Mouse (Mus musculus) c-Kit-positive CD71-positive TER-119-negative erythroid progenitor cells, embryonic 14.5 days (primary cell): ENCODE measurements around the gene Riiad1.
A peak's percentile ranks its signal among the peaks of the same experiment; 100 is the strongest.

Experiments used
- DNase-seq: peaks from one replicate; pipeline ENCODE4 v3.0.0-alpha.2; 2013; ENCODE audit warnings: low read depth

The Riiad1 gene

DNA sequence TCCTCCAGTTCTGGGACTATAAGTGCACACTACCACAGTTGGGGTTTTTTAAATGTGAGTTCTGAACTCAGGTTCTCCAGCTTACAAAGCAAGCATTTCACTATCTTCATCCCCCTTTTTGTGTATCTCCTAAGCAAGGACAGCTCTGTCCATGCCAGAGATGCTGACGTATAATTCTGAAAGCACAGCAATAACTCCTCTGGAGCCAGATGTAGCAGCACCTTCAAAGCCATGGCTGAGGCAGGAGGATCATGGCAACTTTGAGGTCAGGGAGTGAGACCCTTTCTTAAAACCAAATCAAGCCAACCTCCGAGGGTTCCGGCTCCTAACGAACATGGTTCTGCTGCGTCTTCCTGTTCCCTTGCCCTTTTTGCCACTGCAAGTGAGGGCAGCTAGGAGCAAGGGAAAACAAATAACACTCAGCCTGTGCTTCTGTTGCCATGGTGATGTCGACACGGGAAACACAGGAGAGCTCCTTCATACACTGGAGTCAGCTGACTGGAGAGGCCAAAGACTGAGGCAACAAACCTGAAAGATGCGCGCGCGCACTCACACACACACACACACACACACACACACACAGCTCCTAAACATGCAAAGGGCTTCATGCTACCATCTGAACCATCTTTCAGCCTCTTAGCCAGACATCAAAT is 16.1 kb downstream of the Riiad1 start:
- no peak for DNase-seq

DNA sequence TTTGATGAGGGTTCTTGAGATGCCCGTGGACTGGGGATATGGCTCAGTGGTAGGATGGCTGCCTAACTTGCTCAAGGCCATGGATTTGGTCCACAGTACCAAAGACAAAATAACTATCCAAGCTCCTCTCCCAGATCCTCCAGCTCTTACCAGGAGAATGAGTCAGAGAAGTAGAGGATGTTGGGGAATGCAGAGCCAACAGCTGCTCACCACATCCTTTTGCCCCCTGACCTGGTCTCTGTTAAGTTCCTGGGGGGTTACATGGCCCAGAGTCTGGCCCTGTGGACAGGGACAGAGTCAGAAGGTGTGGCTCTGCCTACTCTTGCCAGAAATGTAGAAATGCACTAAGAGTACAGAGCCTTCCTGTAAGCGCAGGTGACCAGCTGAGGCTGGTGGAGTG is 20.3 kb downstream of the Riiad1 start:
- DNase-seq = no peak

DNA sequence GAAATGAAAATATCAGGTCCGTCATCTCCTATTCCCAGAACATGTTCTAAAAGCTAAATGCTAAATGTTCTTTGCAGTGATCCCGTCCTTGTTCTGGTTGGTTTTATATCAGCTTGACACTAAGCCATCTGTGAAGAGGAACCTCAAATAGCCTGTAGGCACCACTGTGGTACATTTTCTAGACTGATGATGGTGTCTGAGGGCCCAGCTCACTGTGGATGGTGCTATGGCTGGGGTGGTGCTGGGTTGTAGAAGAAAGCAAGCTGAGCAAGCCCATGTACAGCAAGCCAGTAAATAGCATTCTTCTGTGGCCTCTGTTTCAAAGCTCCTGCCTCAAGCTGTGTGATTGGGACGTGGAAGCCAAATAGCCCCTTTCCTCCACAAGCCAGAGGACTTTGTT is 23.1 kb downstream of the Riiad1 start:
- no peak for DNase-seq

DNA sequence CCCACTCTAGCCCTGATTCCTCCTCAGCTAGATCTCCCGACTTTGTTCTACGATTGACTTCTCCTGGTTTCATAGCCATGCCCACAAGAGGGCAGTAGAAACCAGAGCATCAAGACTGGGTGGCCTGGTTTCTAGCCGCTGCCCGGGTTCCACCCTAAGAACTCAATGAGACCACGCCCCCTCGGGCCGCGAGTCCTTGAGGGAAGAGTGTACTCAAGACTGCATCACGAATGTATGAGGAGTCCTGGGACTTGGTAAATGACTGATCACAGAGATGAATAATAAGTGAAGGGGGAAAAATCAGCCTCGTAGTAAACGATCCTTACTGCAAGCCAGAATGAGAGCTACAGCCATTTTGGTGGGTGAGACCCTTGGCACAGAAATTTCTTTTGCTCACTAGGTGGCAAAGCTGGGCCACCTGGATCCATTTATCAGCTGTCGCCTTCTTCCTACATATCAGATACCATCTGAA is 23.6 kb downstream of the Riiad1 start:
- peak; percentile 89 for DNase-seq

DNA sequence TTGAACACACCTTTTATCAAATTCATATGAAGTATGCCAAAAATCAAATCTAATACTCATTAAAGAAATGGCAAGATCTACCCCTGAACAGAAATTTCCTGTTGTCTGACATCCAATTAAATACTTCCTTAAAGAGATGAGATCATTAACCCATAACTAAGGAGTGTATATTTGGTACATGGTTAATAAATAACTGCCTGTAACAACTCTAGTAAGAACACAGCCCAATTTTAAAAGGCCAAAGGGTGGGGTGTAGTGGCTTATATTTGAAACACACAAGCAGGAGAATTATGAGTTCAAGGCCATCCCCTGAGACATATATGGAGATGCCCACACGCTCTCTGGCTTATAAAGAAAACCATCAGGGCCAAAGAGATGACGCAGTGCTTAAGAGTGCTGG is 30.8 kb downstream of the Riiad1 start:
- DNase-seq = no peak

DNA sequence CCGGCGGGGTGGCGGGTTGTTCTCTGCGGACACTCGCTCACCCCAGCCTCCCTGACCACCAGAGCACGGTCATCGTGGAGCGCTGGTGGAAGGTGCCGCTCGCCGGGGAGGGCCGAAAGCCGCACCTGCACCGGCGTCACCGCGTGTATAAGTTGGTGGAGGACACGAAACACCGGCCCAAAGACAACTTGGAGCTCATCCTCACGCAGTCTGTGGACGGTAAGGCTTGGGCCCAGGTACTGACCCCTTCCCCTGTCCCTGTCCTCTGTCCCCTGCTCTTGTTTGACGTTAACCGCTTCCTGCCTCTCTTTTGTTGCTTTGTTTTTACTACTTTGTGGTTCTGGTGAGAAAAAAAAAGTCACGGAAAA is 36.6 kb downstream of the Riiad1 start, which contains the start of gene Oaz3:
Gene Oaz3, minus strand, starts transcription at position 319 of the 368 bp plus-strand sequence.
- DNase-seq = no peak

DNA sequence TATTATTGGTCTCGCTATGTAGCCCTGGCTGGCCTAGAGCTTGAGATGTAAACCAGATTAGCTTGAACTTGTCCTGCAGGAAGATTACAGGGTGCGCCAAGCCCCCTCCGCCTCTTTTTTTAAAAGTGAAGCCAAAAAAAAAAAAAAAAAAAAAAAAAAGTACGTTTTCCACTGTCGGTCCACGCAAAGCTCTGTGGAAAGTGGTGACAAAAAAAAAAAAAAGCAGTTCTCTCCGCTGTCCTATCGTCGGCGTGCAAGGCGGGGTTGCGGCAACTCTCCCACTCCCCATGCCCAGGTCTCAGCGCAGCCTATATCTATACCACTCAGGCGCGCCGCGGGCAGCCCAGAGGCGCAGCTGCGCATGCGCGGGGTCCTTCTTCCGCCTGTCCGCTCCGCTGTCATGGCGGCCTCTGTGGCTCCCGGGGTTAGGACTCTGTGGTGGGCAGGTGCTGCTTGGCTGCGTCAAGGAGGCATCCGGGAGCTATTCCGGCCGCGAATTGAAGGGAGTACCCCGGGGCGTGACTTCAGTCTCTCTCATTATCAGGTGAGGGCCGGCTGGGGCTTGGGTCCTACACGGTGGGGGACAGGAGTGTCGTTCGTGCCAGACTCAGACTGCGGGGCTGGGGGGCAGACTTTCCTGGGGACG is 37.1 kb downstream of the Riiad1 start, which contains the start of gene Mrpl9:
Gene Mrpl9, plus strand, starts transcription at position 368 of the 646 bp plus-strand sequence.
- DNase-seq = peak; percentile 84

DNA sequence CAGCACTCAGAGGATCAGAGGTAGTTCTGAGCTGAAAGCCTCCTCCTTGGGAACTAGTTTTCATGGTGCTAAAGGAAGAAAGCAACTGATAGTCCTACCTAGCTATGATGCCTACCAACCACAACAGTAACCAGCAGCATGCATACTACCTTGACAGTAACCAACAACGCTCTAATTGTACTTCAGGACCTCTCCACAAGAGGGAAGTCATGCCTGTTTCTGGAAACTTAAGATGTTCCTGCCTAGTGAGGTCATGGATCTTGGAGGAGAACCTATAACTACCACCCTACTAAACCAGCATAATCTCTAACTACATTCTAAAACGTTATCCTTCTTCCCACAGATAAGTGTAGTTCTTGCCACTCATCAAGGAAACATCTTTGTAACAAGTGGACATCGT is 39.0 kb downstream of the Riiad1 start:
- no peak for DNase-seq

DNA sequence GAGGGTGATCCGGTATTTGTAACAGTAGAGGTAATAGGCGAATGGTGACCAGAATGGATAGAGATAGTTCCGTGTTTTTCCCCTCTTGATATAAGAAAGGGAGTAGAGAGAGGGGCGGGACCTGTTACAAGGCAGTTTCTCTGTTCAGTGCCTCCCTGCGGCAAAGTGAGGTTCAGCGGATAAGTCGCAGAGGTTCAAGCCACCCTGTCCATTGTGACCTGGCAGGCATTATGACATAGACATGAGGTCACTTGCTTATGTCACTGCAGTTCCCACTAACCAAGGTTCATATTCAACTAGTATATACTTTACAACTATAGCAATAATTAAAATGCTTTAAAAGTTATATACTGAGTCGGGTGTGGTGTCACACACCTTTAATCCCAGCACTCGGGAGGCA is 43.7 kb downstream of the Riiad1 start:
- no peak for DNase-seq

DNA sequence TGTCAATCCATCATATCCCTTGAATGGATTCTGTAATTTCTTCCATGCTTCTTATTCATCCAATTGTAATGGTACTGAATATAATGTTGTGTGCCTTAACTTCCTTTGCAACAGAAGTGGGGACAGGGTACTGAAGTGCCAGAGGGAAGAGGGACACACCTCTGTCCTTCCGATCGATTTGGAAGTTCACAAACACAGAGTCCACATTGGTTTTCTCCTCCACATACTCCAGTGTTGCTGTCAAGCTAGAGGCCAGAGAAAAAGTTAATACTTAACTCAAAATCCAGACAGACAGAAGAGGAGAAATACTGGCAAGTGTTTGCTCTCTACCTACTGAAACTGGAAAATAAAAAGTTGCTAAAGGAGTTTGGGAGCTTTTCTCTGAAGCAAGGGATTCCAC is 45.8 kb downstream of the Riiad1 start:
- no peak for DNase-seq

DNA sequence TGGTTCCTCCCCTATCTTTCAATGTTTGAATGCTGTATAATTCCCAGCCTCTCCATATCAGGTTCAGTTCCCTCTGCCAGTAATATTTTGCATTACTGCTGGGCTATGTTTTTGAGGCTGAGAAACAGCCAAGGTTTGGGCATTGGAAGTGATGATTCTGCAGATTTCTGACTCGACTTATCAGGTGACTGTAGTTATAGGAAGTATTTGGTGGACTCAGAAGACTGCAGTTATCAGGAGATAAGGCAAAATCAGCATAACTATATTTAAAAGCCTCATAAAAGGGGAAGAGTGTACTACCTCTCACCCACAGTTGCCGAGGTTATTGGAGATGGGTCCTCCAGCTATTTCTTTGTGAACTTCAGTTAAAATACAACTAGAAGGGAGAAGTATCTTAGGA is 49.2 kb downstream of the Riiad1 start:
- no peak for DNase-seq
